Mouse (Mus musculus) right cerebral cortex, adult 2 months (tissue): ENCODE results near the gene Vasp.
A peak's percentile ranks its signal among the peaks of the same experiment; 100 is the strongest.

ENCODE experiments used
- DNase-seq, 2 experiments: peaks; one replicate each; pipeline ENCODE4 v3.0.0; 2021 to 2022; ENCODE audit warnings: low spot score in 2 of 2

Gene Vasp

DNA sequence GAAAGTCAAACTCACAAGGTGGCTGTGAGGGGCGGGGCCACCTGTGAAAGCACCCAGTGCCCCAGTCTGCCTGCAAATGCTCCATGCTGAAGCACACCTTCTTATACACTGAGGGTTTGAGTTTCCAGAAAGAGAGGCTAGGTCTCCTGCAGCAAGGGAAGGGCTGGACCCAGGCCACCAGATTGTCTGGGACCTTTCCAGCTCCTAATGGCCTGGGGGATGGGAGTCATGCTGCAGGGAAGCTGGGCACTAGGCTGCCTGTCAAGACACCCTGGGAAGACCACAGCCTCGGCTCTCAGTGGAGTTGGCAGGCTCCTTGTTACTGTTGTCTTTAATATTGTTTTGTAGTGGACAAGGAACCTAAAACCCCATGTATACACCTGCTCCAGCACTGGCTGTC, 35.2 kb downstream of the Vasp start:
- DNase-seq, result no peak

DNA sequence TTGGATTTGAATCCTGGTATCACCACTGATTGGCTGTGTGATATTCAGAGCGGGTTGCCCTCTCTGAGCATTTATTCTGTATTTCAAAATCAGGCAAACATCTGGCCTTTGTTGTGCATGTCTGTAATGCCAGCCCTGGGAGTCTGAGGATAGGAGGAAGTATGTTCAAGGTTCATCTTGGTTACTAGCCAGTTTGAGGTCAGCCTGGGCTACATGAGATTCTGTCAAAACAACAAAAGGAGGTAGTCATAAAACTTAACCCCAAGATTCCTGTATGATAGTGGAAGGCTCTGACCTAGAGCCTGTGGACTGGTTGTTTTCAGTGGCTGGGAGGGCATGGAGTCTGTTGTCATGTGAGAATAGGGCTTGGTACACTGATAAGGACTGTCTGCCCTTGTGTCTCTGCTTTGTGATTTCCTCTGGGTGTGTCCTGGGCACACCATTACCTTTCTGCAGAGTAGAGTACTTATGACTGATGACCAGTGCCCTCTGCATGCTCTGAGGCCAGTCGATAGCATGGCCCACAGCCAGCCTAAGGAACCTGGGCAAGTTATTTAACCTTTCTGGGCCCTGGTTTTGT, 36.4 kb downstream of the Vasp start:
- no peak for DNase-seq

- DNase-seq, result no peak
Measured at GRCm38 (mm10) chr7:19234652-19235051, 37.0 kb downstream of the Vasp start.

GRCm38 (mm10) chr7:19231849-19232248, 39.8 kb downstream of the Vasp start:
- no peak for DNase-seq

DNA sequence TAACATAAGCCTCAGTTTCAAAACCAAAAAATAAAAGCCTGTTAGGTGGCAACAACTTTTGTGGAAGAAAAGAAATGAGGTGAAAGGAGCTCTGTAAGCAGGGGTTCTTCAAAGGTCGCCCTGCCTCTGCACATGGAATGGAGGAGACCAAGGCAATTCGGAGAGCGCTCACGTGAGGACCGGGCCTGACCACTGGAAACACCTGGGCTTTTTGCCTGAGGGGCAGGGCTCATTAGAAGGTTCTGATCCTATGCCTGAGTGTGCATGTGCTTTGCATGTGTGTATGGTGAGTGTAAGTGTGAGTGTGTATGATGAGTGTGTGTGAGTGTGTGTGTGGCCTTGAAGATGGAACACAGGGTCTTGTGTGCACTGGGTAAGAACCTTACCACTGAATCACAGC, 40.7 kb downstream of the Vasp start:
- no peak for DNase-seq

DNA sequence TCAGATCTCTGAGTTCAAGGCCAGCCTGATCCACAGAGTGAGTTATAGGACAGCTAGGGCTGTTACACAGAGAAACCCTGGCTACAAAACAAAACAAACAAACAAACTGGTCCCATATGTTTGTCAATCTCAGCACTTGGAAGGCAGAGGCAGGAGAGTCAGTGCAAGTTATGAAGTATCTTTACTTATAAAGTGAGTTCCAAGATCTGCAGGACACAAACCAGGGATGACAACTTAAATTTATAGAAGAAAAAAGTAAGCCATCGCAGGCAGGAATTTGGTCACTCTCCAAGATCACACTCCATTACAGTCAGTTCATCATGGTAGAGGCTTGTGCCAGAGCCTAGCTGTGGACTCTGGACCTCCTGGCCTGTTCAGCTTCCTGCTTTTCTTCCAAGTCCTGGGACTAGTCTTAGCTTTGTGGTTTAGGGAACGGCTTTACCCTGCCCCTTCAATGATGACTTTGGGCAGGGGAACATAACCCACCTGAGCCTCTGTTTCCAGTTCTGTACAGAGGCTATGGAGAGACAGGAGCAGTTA, 41.5 kb downstream of the Vasp start:
- no peak for DNase-seq

DNA sequence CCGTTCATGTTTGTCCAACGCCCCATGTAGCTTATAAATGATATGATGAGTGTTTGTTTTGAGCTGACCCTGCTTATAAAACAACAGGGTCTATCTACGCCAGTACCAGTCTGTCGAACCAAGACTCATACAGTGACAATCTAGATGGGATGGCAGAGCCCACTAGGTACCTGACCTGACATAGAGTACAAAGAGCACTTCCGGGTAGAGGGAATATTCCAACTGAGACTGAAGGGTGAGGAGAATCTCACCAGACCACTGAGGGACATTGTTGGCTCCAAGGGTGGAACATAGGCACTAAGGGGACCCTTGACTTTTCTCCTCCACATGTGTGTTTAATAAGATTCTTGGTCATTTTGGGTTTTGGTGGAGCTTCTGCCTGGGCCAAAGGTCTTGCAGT, 42.2 kb downstream of the Vasp start:
- DNase-seq, result no peak

DNA sequence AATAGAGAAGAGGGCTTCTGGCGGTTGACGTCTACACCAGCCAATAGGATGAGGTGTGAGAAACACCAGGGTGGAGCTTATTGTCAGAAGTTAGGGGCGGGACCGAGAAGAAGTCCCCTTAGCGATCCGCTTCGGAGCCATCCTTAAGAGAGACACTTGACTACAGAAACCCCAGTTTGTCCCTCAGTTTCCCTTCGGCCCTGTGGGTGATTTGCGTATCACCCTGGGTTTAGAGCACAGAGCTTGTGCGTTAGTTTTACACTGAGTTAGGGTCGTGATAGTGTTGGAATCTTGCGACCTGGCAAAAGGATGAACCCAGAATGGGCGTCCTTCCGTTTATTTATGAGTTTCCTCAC, 42.8 kb downstream of the Vasp start:
- DNase-seq, result no peak

DNA sequence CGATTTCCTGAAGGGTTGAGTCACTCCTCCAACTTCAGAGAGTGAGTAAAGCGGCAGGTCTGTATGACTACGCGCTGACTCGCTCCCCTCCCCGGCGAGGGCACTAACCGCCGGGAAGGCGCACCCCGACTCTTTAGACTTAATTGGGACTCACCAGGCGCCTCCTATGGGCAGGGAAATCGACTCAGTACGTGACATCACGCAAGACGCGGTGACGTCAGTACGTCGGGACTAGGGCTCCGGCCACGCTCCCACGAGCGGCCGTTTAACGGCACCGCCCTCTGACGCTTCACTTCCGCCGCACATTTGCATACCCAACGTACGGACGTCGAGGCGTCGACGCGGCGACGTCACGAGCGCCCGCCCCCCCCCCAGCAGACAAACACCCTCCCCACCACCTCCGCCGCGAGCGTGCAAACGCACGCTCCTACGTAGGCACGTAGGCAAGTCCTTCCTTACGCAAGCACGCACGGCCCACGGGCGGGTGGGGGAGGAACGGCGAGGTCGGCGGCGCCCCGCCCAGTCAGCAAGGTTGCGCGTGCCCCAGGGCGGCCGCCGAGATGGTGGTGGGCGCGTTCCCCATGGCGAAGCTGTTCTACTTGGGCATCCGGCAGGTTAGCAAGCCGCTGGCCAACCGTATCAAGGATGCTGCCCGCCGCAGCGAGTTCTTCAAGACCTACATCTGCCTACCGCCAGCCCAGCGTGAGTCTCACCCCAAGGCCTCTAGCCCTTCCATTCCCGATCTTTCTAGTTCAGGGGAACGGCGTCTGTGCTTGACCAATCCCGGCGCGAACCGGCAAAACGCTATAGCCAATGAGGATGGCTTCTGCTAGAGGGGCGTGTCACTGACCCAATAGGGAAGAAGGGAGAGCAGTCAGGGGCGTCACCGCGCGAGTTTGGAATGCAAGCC, 43.5 kb downstream of the Vasp start, which contains the start of gene Opa3:
TSS of gene Opa3 (plus strand) at position 452 of the 910 bp plus-strand sequence.
- DNase-seq, result peak; percentile 100

DNA sequence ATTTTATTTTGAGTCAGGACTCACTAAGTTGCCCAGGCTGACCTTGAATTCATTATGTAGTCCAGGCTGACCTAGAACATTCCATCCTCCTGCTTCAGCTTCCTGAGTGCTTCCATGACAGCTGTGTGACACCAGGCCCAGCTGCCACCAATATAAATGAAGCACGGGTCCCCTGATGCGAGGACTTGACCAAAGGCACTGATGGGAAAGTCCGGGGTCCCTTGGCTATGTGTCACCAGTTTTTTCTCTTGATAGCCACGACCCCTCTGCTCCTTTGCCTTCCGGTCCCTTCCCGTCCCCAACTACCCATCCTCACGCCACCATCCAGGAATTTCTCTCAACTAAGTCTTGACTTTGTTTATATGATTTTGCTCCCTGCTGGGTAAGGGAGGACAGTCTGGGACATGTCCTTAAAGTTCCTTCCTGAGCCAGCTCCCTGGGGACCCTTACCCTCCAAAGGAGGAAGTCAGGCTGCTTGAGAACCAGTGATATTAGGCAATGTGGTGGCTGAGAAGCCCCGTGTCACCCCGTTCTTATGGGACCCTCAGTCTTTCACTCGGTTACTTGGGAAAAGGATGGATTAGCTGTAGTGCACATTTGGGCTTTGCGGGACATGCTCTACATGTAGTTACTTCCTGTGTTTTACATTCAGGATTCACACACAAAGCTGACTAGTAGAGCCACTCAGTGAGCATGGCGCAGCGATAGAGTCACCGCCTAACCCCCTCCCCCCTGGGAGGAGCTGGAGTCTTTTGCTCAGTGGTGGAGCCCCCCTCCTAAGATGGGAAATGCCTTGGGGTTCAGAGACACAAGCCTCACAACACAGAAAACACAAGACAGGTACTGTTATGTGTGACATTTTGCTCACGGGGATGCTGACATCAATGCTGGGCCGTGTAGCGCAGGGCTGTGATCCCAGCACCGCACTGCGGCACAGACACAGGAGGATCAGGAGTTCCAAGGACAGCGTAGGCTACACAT, 44.5 kb downstream of the Vasp start:
- peak in 1 of 2 experiments; percentile 42 for DNase-seq

DNA sequence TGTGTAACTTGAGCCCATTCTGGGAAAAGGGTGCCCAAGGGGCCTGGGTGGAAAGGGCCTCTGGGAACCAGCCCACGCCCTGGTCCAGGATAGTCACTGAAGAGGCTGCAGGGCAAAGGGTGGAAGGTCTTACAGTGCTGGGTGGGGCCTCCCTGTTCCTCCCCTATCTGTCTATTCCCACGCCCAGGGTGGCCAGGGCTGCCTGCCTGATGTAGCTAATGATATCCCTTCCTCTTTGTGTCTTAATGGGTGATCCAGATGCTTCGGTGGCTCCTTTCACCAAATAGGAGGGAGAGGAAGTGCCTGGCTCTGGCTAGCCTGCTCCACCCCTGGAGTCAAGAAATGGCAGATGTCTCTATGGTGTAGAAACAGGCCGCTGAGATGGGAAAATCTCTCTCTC, 46.7 kb downstream of the Vasp start:
- DNase-seq, result no peak

DNA sequence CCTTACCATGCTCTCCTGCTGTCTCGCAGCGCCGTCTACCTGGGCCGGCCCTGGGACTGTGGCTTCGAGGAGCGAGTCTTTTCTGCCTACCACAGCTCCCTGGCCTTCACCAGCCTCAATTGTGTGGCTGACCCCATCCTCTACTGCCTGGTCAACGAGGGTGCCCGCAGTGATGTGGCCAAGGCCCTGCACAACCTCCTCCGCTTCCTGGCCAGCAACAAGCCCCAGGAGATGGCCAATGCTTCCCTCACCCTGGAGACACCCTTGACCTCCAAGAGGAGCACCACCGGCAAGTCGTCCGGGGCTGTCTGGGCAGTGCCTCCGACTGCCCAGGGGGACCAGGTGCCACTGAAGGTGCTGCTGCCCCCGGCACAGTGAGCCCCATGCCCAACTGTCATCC, 48.7 kb downstream of the Vasp start:
- DNase-seq, result no peak

DNA sequence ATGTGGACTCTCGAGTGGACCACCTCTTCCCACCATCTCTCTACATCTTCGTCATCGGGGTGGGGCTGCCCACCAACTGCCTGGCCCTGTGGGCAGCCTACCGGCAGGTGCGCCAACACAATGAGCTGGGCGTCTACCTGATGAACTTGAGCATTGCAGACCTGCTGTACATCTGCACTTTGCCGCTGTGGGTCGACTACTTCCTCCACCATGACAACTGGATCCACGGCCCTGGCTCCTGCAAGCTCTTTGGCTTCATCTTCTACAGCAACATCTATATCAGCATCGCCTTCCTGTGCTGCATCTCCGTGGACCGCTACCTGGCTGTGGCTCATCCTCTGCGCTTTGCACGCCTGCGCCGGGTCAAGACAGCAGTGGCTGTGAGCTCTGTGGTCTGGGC, 49.4 kb downstream of the Vasp start:
- DNase-seq, result no peak

DNA sequence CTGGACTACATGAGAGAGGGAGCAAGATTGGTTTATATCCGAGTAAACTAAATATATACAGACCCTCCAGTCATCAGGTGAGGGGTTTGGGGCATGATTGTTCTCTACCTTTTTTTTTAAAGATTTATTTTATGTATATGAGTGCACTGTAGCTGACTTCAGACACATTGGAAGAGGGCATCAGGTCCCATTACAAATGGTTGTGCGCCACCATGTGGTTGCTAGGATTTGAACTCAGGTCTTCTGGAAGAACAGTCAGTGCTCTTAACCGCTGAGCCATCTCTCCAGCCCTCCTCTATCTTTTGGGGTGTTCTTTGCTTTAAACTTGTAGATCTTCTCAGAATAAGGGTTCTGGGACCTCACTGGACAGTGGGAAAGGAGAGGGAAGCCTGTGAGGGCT, 51.6 kb downstream of the Vasp start:
- DNase-seq, result no peak

DNA sequence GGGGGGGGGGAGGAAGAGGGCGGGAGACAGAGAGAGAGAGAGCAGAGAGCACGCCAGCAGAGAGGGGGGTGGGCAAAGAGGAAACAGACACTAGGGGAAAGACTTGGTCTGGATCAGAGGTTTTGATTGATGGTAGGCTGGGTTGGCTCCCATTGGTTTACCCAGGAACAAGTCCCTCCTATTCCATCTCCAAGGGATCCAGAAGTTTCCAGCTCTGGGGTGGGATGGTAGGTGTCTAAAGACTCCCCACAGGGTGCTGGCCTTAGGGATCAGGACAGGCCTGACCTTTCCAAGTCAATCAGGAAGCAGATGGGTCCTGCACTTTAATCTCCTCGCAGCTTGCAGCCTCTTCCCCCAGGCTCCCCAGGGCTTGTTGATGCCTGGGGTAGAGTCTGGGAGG, 53.7 kb downstream of the Vasp start:
- no peak for DNase-seq

- no peak for DNase-seq
Measured at GRCm38 (mm10) chr7:19217492-19217891, 54.1 kb downstream of the Vasp start.

- DNase-seq, result no peak
Measured at GRCm38 (mm10) chr7:19214940-19215339, 56.7 kb downstream of the Vasp start.

- DNase-seq, result no peak
Measured at GRCm38 (mm10) chr7:19214369-19214768, 57.2 kb downstream of the Vasp start.

- no peak for DNase-seq
Measured at GRCm38 (mm10) chr7:19213385-19213784, 58.2 kb downstream of the Vasp start.

DNA sequence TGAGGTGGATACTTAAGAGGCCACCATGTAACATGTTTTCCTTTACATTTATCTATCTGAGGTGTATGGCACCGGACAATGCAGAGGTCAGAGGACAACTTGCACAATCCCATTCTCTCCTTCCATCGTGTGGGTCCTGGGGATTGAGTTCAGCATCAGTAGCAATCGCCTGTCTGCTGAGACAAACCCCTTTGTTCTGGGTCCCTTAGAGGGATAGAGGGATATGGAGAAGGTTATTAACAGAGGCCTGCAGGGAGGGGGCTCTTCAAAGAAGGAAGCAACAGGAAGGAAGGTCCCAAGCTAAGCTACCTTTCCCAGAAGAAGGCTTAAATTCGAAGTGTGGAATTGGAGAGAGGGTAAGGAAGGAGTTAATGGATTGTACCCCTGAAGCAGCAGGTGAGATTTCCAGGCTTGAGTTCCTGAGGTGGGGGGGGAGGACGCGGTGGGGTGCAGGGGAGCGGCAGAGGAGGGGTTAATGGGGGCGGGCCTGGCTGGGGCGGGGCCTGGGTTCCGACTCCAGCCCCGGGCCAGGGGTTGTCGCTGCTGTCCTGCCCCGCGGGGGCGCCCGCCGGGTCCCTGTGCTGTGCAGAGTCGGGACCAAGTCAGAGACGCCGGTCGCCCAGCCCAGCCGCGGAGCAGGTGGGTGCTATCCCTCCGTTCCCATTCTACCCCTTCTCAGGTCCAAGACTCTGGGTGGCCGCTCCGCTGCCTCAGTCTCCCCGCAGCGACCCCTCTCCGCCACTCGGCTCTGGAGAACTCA, 59.4 kb downstream of the Vasp start, which contains the start of gene Gpr4:
TSS of gene Gpr4 (plus strand) at position 543 of the 760 bp plus-strand sequence.
- no peak for DNase-seq

GRCm38 (mm10) chr7:19211041-19211675, 60.5 kb downstream of the Vasp start:
- DNase-seq, result no peak
